Mouse (Mus musculus): ENCODE data around the gene Crtac1. TPM values are rescaled to one million over a fixed set of nuclear protein-coding genes. Genes with fewer than 3 reads are reported as not detected.

Crtac1 gene
- polyA plus RNA-seq, 1 experiment from 2014 or later, result 1.00 TPM

DNA sequence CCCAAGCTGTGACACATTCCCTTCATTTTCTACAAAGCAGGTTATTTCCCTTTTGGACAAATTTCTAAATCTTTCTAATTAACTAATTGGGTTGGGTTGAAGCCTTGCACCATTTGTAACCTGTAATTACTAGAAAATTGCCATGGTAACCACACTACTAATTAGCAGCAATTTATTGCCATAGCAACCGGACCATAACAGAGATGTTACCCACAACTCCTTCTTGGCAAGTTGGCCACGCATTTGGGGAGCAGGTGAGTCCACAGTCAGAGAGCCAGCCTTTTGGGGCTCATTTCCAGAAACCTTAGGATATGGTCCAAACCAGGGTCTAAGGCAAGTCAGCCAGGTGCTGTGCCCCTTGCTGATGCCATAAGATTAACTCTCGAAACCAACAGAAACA, 119.4 kb downstream of the Crtac1 start:
- Histone ChIP-seq H3K36me3 (ENCODE audit: control insufficient read depth, insufficient read depth) (no peaks in the 10 kb centered on the region), H3K4me2 (ENCODE audit: low read depth, low read length) (no peak overlapping the region), H3K27ac (ENCODE audit: low read length) (no peak overlapping the region), H3K4me1 (ENCODE audit: control insufficient read depth, insufficient read depth, low read length) (no peaks in the 10 kb centered on the region), H3K9me3 (replicated peaks; ENCODE audit: control insufficient read depth, low read length) (no peaks in the 10 kb centered on the region), H3K27me3 (ENCODE audit: control insufficient read depth, insufficient read depth, low read length) (peaks cover 4% of the 10 kb centered on the region; the same call in 1 of the 2 replicates), H3K4me3 (ENCODE audit: low read length) (no peak overlapping the region), H3K9ac (ENCODE audit: low read length) (no peak overlapping the region)
- 79% methylated on average over 3 of the region's 3 CpGs for WGBS
- no peak for ATAC-seq (replicated peaks; ENCODE audit: extremely low read depth, insufficient read depth, low FRiP score)

DNA sequence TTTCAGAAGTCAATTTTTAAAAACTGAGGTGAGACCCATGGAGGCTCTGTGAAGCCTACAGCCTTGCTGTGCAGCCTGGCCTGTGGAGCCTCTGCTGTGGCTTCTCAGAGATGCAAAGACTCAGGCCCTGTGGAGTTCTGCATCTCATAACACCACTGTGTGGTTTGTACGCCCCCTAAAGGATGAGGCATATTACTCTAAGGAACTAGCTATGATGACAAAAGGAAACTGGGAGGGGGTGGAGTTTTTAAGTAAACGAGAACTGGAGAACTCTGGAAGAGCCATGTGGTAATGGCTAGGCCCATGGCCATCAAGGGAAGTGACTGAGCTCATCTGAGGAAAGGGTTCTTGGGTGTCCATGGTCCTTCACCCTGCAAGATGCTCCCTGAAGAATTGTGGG, 120.3 kb downstream of the Crtac1 start:
- Histone ChIP-seq H3K27me3 (ENCODE audit: control insufficient read depth, insufficient read depth, low read length) (no peaks in the 10 kb centered on the region; the same call in 1 of the 2 replicates), H3K27ac (ENCODE audit: low read length) (no peak overlapping the region), H3K9ac (ENCODE audit: low read length) (no peak overlapping the region), H3K9me3 (replicated peaks; ENCODE audit: control insufficient read depth, low read length) (no peaks in the 10 kb centered on the region), H3K36me3 (ENCODE audit: control insufficient read depth, insufficient read depth) (no peaks in the 10 kb centered on the region), H3K4me2 (ENCODE audit: low read depth, low read length) (no peak overlapping the region), H3K4me3 (ENCODE audit: low read length) (no peak overlapping the region), H3K4me1 (ENCODE audit: control insufficient read depth, insufficient read depth, low read length) (peaks cover 6% of the 10 kb centered on the region)
- ATAC-seq (replicated peaks; ENCODE audit: extremely low read depth, insufficient read depth, low FRiP score), result no peak
- WGBS, result 21% methylated on average over 2 of the region's 2 CpGs

- Histone ChIP-seq H3K27ac (ENCODE audit: low read length) (no peak overlapping the region), H3K27me3 (ENCODE audit: control insufficient read depth, insufficient read depth, low read length) (no peaks in the 10 kb centered on the region; the same call in 1 of the 2 replicates)
- no peak for ATAC-seq (replicated peaks; ENCODE audit: extremely low read depth, insufficient read depth, low FRiP score)
Measured at GRCm38 (mm10) chr19:42308931-42309330, 122.7 kb downstream of the Crtac1 start.

DNA sequence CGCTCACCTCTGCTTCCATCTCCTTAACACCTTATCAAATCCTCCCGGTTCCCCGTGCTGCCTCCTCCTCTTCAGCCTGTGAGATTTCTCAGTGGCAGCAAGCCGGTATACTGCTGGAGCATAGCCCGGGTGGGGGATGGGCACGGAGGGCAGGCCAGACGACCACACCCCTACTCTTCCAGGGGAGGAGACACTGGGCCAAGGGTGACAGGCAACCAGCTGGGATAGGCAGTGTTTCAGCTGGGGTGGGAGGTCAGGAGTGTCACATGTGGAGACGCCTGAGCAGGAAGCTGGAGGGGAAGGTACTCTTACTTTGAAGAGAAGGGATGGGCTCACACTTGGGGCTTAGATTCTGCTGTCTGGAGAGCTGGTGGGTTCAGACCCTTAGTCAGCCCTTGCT, 124.6 kb downstream of the Crtac1 start:
- Histone ChIP-seq H3K4me1 (ENCODE audit: control insufficient read depth, insufficient read depth, low read length) (peaks cover 6% of the 10 kb centered on the region), H3K27me3 (ENCODE audit: control insufficient read depth, insufficient read depth, low read length) (no peaks in the 10 kb centered on the region; the same call in 1 of the 2 replicates), H3K9ac (ENCODE audit: low read length) (no peak overlapping the region), H3K4me2 (ENCODE audit: low read depth, low read length) (peak overlapping the region; percentile 26; the same call in 1 of the 2 replicates), H3K36me3 (ENCODE audit: control insufficient read depth, insufficient read depth) (no peaks in the 10 kb centered on the region), H3K4me3 (ENCODE audit: low read length) (no peak overlapping the region), H3K27ac (ENCODE audit: low read length) (no peak overlapping the region), H3K9me3 (replicated peaks; ENCODE audit: control insufficient read depth, low read length) (no peaks in the 10 kb centered on the region)
- ATAC-seq (replicated peaks; ENCODE audit: extremely low read depth, insufficient read depth, low FRiP score), result no peak; the same call in 1 of the 2 replicates
- 2% methylated on average over 8 of the region's 8 CpGs for WGBS

More at GRCm38 (mm10) chr19:42308931-42309330, 122.7 kb downstream of the Crtac1 start:
- H3K4me3 ChIP-seq (ENCODE audit: low read length), result no peak overlapping the region
- 77% methylated on average over 12 of the region's 12 CpGs for WGBS
- peaks cover 6% of the 10 kb centered on the region for H3K4me1 ChIP-seq (ENCODE audit: control insufficient read depth, insufficient read depth, low read length)
- no peak overlapping the region for H3K9ac ChIP-seq (ENCODE audit: low read length)
- H3K36me3 ChIP-seq (ENCODE audit: control insufficient read depth, insufficient read depth), result no peaks in the 10 kb centered on the region
- H3K4me2 ChIP-seq (ENCODE audit: low read depth, low read length), result no peak overlapping the region
- H3K9me3 ChIP-seq (replicated peaks; ENCODE audit: control insufficient read depth, low read length), result no peaks in the 10 kb centered on the region

DNA sequence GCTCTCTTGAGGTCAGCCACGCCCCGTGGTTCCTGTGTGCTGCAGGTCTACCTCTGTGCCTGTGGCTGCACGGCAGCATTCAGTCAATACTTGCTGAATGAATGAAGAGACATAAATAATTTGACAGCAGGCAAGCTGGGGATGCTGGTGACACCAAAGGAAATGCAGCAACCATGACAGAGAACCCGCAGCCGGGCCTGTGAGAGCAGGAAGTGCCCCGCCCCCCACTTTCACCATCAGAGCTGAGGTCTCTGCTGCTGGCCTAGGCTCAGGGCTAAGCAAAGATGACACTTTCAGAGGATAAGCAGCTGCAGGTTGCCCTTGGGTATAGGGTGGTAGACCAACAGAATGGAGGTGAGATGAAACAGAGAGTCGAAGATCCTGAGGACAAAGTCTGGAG, 125.4 kb downstream of the Crtac1 start:
- no peak for ATAC-seq (replicated peaks; ENCODE audit: extremely low read depth, insufficient read depth, low FRiP score)
- H3K27ac ChIP-seq (ENCODE audit: low read length), result no peak overlapping the region
- H3K4me3 ChIP-seq (ENCODE audit: low read length), result no peak overlapping the region
- no peak overlapping the region for H3K9ac ChIP-seq (ENCODE audit: low read length)
- WGBS, result 36% methylated on average over 7 of the region's 7 CpGs
- H3K4me2 ChIP-seq (ENCODE audit: low read depth, low read length), result no peak overlapping the region
- H3K4me1 ChIP-seq (ENCODE audit: control insufficient read depth, insufficient read depth, low read length), result peaks cover 6% of the 10 kb centered on the region
- H3K9me3 ChIP-seq (replicated peaks; ENCODE audit: control insufficient read depth, low read length), result no peaks in the 10 kb centered on the region
- no peaks in the 10 kb centered on the region; the same call in 1 of the 2 replicates for H3K27me3 ChIP-seq (ENCODE audit: control insufficient read depth, insufficient read depth, low read length)
- H3K36me3 ChIP-seq (ENCODE audit: control insufficient read depth, insufficient read depth), result no peaks in the 10 kb centered on the region

GRCm38 (mm10) chr19:42305746-42306145, 125.8 kb downstream of the Crtac1 start:
- no peaks in the 10 kb centered on the region; the same call in 1 of the 2 replicates for H3K27me3 ChIP-seq (ENCODE audit: control insufficient read depth, insufficient read depth, low read length)

GRCm38 (mm10) chr19:42304506-42304905, 127.1 kb downstream of the Crtac1 start:
- no peak overlapping the region for H3K27ac ChIP-seq (ENCODE audit: low read length)
- no peak overlapping the region for H3K4me3 ChIP-seq (ENCODE audit: low read length)
- H3K4me2 ChIP-seq (ENCODE audit: low read depth, low read length), result no peak overlapping the region
- peaks cover 6% of the 10 kb centered on the region for H3K4me1 ChIP-seq (ENCODE audit: control insufficient read depth, insufficient read depth, low read length)
- H3K27me3 ChIP-seq (ENCODE audit: control insufficient read depth, insufficient read depth, low read length), result no peaks in the 10 kb centered on the region; the same call in 1 of the 2 replicates
- ATAC-seq (replicated peaks; ENCODE audit: extremely low read depth, insufficient read depth, low FRiP score), result no peak
- H3K9me3 ChIP-seq (replicated peaks; ENCODE audit: control insufficient read depth, low read length), result no peaks in the 10 kb centered on the region
- WGBS, result 84% methylated on average over 13 of the region's 13 CpGs
- no peaks in the 10 kb centered on the region for H3K36me3 ChIP-seq (ENCODE audit: control insufficient read depth, insufficient read depth)
- no peak overlapping the region for H3K9ac ChIP-seq (ENCODE audit: low read length)

More at GRCm38 (mm10) chr19:42305746-42306145, 125.8 kb downstream of the Crtac1 start:
- WGBS, result 49% methylated on average over 8 of the region's 8 CpGs
- Histone ChIP-seq H3K4me3 (ENCODE audit: low read length) (no peak overlapping the region), H3K9ac (ENCODE audit: low read length) (no peak overlapping the region), H3K36me3 (ENCODE audit: control insufficient read depth, insufficient read depth) (no peaks in the 10 kb centered on the region), H3K4me2 (ENCODE audit: low read depth, low read length) (no peak overlapping the region), H3K4me1 (ENCODE audit: control insufficient read depth, insufficient read depth, low read length) (peaks cover 6% of the 10 kb centered on the region), H3K9me3 (replicated peaks; ENCODE audit: control insufficient read depth, low read length) (no peaks in the 10 kb centered on the region), H3K27ac (ENCODE audit: low read length) (no peak overlapping the region)
- ATAC-seq (replicated peaks; ENCODE audit: extremely low read depth, insufficient read depth, low FRiP score), result no peak

- no peak for ATAC-seq (replicated peaks; ENCODE audit: extremely low read depth, insufficient read depth, low FRiP score)
- Histone ChIP-seq H3K27me3 (ENCODE audit: control insufficient read depth, insufficient read depth, low read length) (no peaks in the 10 kb centered on the region), H3K9me3 (replicated peaks; ENCODE audit: control insufficient read depth, low read length) (no peaks in the 10 kb centered on the region), H3K4me2 (ENCODE audit: low read depth, low read length) (no peak overlapping the region), H3K9ac (ENCODE audit: low read length) (no peak overlapping the region), H3K4me3 (ENCODE audit: low read length) (no peak overlapping the region), H3K36me3 (ENCODE audit: control insufficient read depth, insufficient read depth) (no peaks in the 10 kb centered on the region), H3K27ac (ENCODE audit: low read length) (no peak overlapping the region), H3K4me1 (ENCODE audit: control insufficient read depth, insufficient read depth, low read length) (peaks cover 6% of the 10 kb centered on the region)
- 40% methylated on average over 12 of the region's 12 CpGs for WGBS
Measured at GRCm38 (mm10) chr19:42303210-42303813, 128.3 kb downstream of the Crtac1 start.

- no peak for ATAC-seq (replicated peaks; ENCODE audit: extremely low read depth, insufficient read depth, low FRiP score)
- H3K9me3 ChIP-seq (replicated peaks; ENCODE audit: control insufficient read depth, low read length), result no peaks in the 10 kb centered on the region
- no peak overlapping the region for H3K9ac ChIP-seq (ENCODE audit: low read length)
- H3K4me2 ChIP-seq (ENCODE audit: low read depth, low read length), result no peak overlapping the region
- H3K27ac ChIP-seq (ENCODE audit: low read length), result no peak overlapping the region
- no peaks in the 10 kb centered on the region; the same call in 1 of the 2 replicates for H3K27me3 ChIP-seq (ENCODE audit: control insufficient read depth, insufficient read depth, low read length)
- no peaks in the 10 kb centered on the region for H3K36me3 ChIP-seq (ENCODE audit: control insufficient read depth, insufficient read depth)
- WGBS, result 67% methylated on average over 6 of the region's 6 CpGs
- no peak overlapping the region for H3K4me3 ChIP-seq (ENCODE audit: low read length)
- no peaks in the 10 kb centered on the region for H3K4me1 ChIP-seq (ENCODE audit: control insufficient read depth, insufficient read depth, low read length)
Measured at GRCm38 (mm10) chr19:42293216-42293615, 138.4 kb downstream of the Crtac1 start.

All from heart, embryonic 16.5 days (tissue).